Mouse (Mus musculus): ENCODE measurements around the gene Fxn.

- TF ChIP-seq POLR2A (IDR thresholded peaks at IDR 0.05; ENCODE audit: insufficient read length, low read depth): no peak
- TF ChIP-seq USF1 (IDR thresholded peaks at IDR 0.05; ENCODE audit: low read depth): no peak
- no peak for TF ChIP-seq MAX (IDR thresholded peaks at IDR 0.05; ENCODE audit: low read depth)
- TF ChIP-seq TCF12 (IDR thresholded peaks at IDR 0.05; ENCODE audit: insufficient read depth, poor library complexity, severe bottlenecking): no peak
- no peak for TF ChIP-seq MYOG (IDR thresholded peaks at IDR 0.05; ENCODE audit: control insufficient read depth in 1 of 3, insufficient read depth in 1 of 3, insufficient read length in 2 of 3, low read depth in 2 of 3)
Measured at GRCm38 (mm10) chr19:24253657-24254260, 26.6 kb downstream of the Fxn start.
